Mouse (Mus musculus) forebrain, embryonic 13.5 days (tissue): Measurements from ENCODE around the gene Sh2d3c. TPM values are rescaled to one million over a fixed set of nuclear protein-coding genes. Genes with fewer than 3 reads are reported as not detected.

ENCODE experiments used
- ATAC-seq: fragments of 200-750 bp; cut with Nextera tagmentation; 2 replicates; pipeline ENCODE4 v1.8.0; 2017
- H3K27ac ChIP-seq: fragments of 300-500 bp; sonication (generic); 2 replicates; pipeline ENCODE4 v1.5.1; 2015; ENCODE audit warnings: inconsistent platforms, mild to moderate bottlenecking, moderate library complexity
- H3K27me3 ChIP-seq: fragments of 300-500 bp; sonication (generic); 2 replicates; pipeline ENCODE4 v1.6.1; 2015; ENCODE audit warnings: mild to moderate bottlenecking, inconsistent platforms
- H3K36me3 ChIP-seq: fragments of 300-500 bp; sonication (generic); 2 replicates; pipeline ENCODE4 v1.6.1; 2015; ENCODE audit warnings: mild to moderate bottlenecking, inconsistent platforms; ENCODE audit not compliant: poor library complexity, severe bottlenecking
- H3K4me1 ChIP-seq: fragments of 300-500 bp; sonication (generic); 2 replicates; pipeline ENCODE4 v1.6.1; 2015; ENCODE audit warnings: inconsistent platforms
- H3K4me2 ChIP-seq: fragments of 300-500 bp; sonication (generic); 2 replicates; pipeline ENCODE4 v1.6.1; 2015; ENCODE audit warnings: inconsistent platforms, mild to moderate bottlenecking, moderate library complexity
- H3K4me3 ChIP-seq: fragments of 300-500 bp; sonication (generic); 2 replicates; pipeline ENCODE4 v1.5.1; 2015; ENCODE audit warnings: mild to moderate bottlenecking, inconsistent platforms
- H3K9ac ChIP-seq: fragments of 300-500 bp; sonication (generic); 2 replicates; pipeline ENCODE4 v1.6.1; 2015; ENCODE audit warnings: mild to moderate bottlenecking, inconsistent platforms
- H3K9me3 ChIP-seq: fragments of 300-500 bp; sonication (generic); replicated peaks from 2 replicates; pipeline ENCODE4 v1.6.1; 2016; ENCODE audit warnings: inconsistent platforms
- WGBS: fragments of 180-500 bp; shearing (Covaris S2); methylation state at CpG from one replicate; pipeline ENCODE4 v1.1.7; 2015; 5-methylcytosine and 5-hydroxymethylcytosine counted together
- polyA plus RNA-seq: library from polyadenylated mRNA; unstranded; fragments of >200 nt; fragmentation: Nextera tagmentation; extraction: Ambion mirVana; gene quantifications from 2 replicates; pipeline ENCODE4 v1.2.1, GENCODE M21; 2015

The Sh2d3c gene
- polyA plus RNA-seq, 1 experiment from 2014 or later: 23.5 TPM

DNA sequence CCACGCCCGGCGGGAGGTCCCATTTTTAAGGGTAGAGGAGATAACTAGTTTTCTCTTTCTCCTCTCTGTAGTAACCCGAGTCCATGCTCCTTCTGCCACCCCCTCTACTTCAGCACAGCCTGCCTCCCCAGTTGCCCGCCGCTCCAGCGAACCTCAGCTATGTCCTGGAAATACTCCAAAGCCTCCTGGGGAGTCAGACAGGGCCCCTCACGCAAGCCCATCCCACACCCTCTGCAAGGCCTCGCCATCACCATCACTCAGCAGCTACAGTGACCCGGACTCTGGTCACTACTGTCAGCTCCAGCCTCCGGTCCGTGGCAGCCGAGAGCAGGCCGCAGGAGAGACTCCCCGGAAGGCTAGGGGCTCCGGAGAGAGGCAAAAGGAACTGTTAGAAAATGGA, 28.2 kb downstream of the Sh2d3c start:
- Histone ChIP-seq H3K4me3 (no peak overlapping the region), H3K36me3 (peaks cover 72% of the 10 kb centered on the region), H3K9me3 (no peaks in the 10 kb centered on the region), H3K27ac (no peak overlapping the region), H3K27me3 (no peaks in the 10 kb centered on the region), H3K4me2 (no peak overlapping the region), H3K4me1 (peaks cover 25% of the 10 kb centered on the region), H3K9ac (no peak overlapping the region)
- 94% methylated on average over 16 of the region's 16 CpGs for WGBS
- ATAC-seq: no peak

- H3K9me3 ChIP-seq: no peaks in the 10 kb centered on the region
- H3K4me2 ChIP-seq: no peak overlapping the region
- no peak for ATAC-seq
- 67% methylated on average over 7 of the region's 7 CpGs for whole genome bisulfite sequencing
- H3K27ac ChIP-seq: no peak overlapping the region
- H3K4me3 ChIP-seq: no peak overlapping the region
- peaks cover 22% of the 10 kb centered on the region for H3K4me1 ChIP-seq
- H3K27me3 ChIP-seq: no peaks in the 10 kb centered on the region
- H3K36me3 ChIP-seq: peaks cover 73% of the 10 kb centered on the region
- no peak overlapping the region for H3K9ac ChIP-seq
Measured at GRCm38 (mm10) chr2:32750199-32750598, 29.3 kb downstream of the Sh2d3c start.

- Histone ChIP-seq H3K36me3 (peaks cover 65% of the 10 kb centered on the region), H3K27me3 (no peaks in the 10 kb centered on the region), H3K27ac (peak overlapping the region; percentile 38; the same call in 1 of the 2 replicates), H3K4me1 (peaks cover 22% of the 10 kb centered on the region), H3K9ac (peak overlapping the region; percentile 37), H3K4me3 (peak overlapping the region; percentile 29), H3K9me3 (no peaks in the 10 kb centered on the region), H3K4me2 (peak overlapping the region; percentile 60)
- WGBS: 3% methylated on average over 31 of the region's 31 CpGs
- peak; percentile 74 for ATAC-seq
Measured at GRCm38 (mm10) chr2:32750887-32751664, 30.2 kb downstream of the Sh2d3c start.

DNA sequence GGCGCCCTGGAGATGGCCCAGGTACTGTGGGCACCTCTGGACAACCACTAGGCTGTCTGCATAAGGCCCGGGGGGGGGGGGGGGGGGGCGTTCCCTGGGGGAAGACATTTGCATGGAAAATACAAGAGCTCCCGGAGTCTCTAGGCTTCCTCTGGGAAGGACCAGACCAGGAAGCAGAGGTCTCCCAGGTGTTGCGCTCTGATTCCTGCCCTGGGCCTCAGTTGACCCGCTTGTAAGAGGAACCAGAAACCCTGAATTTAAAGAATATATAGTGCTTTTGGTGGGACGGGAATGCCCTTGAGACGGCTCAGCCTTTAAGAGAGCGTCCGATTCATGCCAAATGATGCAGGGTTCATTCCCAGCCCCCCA, 30.8 kb downstream of the Sh2d3c start:
- H3K4me3 ChIP-seq: peak overlapping the region; percentile 29
- H3K36me3 ChIP-seq: peaks cover 59% of the 10 kb centered on the region
- WGBS: 19% methylated on average over 8 of the region's 10 CpGs
- H3K27ac ChIP-seq: no peak overlapping the region
- no peak for ATAC-seq
- H3K4me2 ChIP-seq: peak overlapping the region; percentile 60
- H3K9me3 ChIP-seq: no peaks in the 10 kb centered on the region
- H3K9ac ChIP-seq: peak overlapping the region; percentile 37
- H3K4me1 ChIP-seq: peaks cover 23% of the 10 kb centered on the region
- H3K27me3 ChIP-seq: no peaks in the 10 kb centered on the region

- 63% methylated on average over 10 of the region's 10 CpGs for WGBS
- H3K4me3 ChIP-seq: no peak overlapping the region
- H3K4me1 ChIP-seq: peaks cover 25% of the 10 kb centered on the region
- 0 out of 2 replicates have a peak overlapping the region, but pooled peaks have one; percentile 60 for H3K4me2 ChIP-seq
- no peak overlapping the region for H3K27ac ChIP-seq
- no peaks in the 10 kb centered on the region for H3K9me3 ChIP-seq
- no peak overlapping the region for H3K9ac ChIP-seq
- peaks cover 54% of the 10 kb centered on the region for H3K36me3 ChIP-seq
- no peak for ATAC-seq
- H3K27me3 ChIP-seq: no peaks in the 10 kb centered on the region
Measured at GRCm38 (mm10) chr2:32752181-32752580, 31.3 kb downstream of the Sh2d3c start.

GRCm38 (mm10) chr2:32756674-32757055, 35.8 kb downstream of the Sh2d3c start:
- Histone ChIP-seq H3K9ac (no peak overlapping the region), H3K27me3 (no peaks in the 10 kb centered on the region), H3K36me3 (peaks cover 47% of the 10 kb centered on the region), H3K4me3 (no peak overlapping the region; the same call in 1 of the 2 replicates), H3K9me3 (no peaks in the 10 kb centered on the region), H3K4me2 (peak overlapping the region; percentile 32; the same call in 1 of the 2 replicates), H3K4me1 (peaks cover 25% of the 10 kb centered on the region), H3K27ac (no peak overlapping the region)
- ATAC-seq: peak; percentile 41
- WGBS: 31% methylated on average over 6 of the region's 6 CpGs

- no peaks in the 10 kb centered on the region for H3K9me3 ChIP-seq
- H3K4me2 ChIP-seq: peak within 1 kb of the TSS; percentile 61
- H3K4me3 ChIP-seq: peak within 1 kb of the TSS; percentile 59
- H3K27ac ChIP-seq: peak within 1 kb of the TSS; percentile 88
- H3K4me1 ChIP-seq: peaks cover 19% of the 10 kb centered on the region
- H3K27me3 ChIP-seq: no peaks in the 10 kb centered on the region
- WGBS: under 1% methylated on average over 60 of the region's 66 CpGs
- H3K9ac ChIP-seq: peak within 1 kb of the TSS; percentile 87
- peak; percentile 96 for ATAC-seq
- H3K36me3 ChIP-seq: peaks cover 53% of the 10 kb centered on the region
Measured at GRCm38 (mm10) chr2:32757056-32757845, 36.4 kb downstream of the Sh2d3c start, which contains the start of gene Tor2a. Gene Tor2a, plus strand, starts transcription at chr2:32757234.

GRCm38 (mm10) chr2:32758503-32758902, 37.6 kb downstream of the Sh2d3c start:
- 84% methylated on average over 8 of the region's 8 CpGs for WGBS

DNA sequence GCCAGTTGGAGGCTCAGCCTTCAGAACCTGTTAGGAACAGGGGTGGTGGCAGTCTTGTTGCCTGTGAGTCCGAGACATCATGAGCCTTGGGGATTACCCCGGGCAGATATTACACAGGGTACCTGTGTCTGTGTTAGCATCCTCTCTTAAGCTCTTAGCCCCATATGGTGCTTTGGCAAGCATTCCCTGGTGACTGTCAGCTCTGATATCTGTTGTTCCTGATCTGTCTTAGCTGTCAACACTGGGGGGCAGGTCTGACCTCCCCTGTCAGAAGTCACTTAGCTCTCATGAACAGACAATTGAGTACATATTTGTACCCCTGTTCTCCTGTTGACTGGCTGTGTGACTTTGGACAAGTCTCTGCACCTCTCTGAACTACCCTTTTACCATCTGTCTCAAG, 38.1 kb downstream of the Sh2d3c start:
- no peak for ATAC-seq
- no peaks in the 10 kb centered on the region for H3K27me3 ChIP-seq
- 91% methylated on average over 2 of the region's 2 CpGs for WGBS
- no peaks in the 10 kb centered on the region for H3K9me3 ChIP-seq
- H3K4me2 ChIP-seq: peak overlapping the region; percentile 61; the same call in 1 of the 2 replicates
- H3K27ac ChIP-seq: 0 out of 2 replicates have a peak overlapping the region, but pooled peaks have one; percentile 19
- peak overlapping the region; percentile 41 for H3K9ac ChIP-seq
- H3K4me3 ChIP-seq: no peak overlapping the region
- peaks cover 52% of the 10 kb centered on the region for H3K36me3 ChIP-seq
- H3K4me1 ChIP-seq: peaks cover 19% of the 10 kb centered on the region

More at GRCm38 (mm10) chr2:32758503-32758902, 37.6 kb downstream of the Sh2d3c start:
- H3K36me3 ChIP-seq: peaks cover 53% of the 10 kb centered on the region
- peak overlapping the region; percentile 61 for H3K4me2 ChIP-seq
- H3K4me3 ChIP-seq: no peak overlapping the region
- H3K9ac ChIP-seq: peak overlapping the region; percentile 41
- H3K9me3 ChIP-seq: no peaks in the 10 kb centered on the region
- H3K4me1 ChIP-seq: peaks cover 19% of the 10 kb centered on the region
- ATAC-seq: no peak
- H3K27ac ChIP-seq: peak overlapping the region; percentile 19; the same call in 1 of the 2 replicates
- no peaks in the 10 kb centered on the region for H3K27me3 ChIP-seq

DNA sequence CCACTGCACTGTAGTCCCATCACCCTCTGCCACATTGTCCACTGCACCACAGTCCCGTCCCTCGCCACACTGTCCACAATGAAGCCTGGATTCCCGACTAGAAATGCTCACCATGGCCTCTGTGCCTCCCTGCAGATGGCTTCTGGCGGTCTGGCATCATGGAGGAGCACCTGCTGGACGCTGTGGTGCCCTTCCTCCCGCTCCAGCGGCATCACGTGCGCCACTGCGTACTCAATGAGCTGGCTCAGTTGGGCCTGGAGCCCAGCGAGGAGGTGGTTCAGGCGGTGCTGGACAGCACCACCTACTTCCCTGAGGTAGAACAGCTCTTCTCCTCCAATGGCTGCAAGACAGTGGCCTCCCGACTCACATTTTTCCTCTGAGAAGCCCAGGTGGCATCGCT, 40.5 kb downstream of the Sh2d3c start:
- peaks cover 40% of the 10 kb centered on the region for H3K36me3 ChIP-seq
- no peak overlapping the region for H3K9ac ChIP-seq
- no peaks in the 10 kb centered on the region for H3K27me3 ChIP-seq
- H3K4me1 ChIP-seq: peaks cover 19% of the 10 kb centered on the region
- no peak for ATAC-seq
- WGBS: 85% methylated on average over 14 of the region's 14 CpGs
- no peak overlapping the region for H3K4me2 ChIP-seq
- H3K27ac ChIP-seq: no peak overlapping the region
- no peaks in the 10 kb centered on the region for H3K9me3 ChIP-seq
- H3K4me3 ChIP-seq: no peak overlapping the region

DNA sequence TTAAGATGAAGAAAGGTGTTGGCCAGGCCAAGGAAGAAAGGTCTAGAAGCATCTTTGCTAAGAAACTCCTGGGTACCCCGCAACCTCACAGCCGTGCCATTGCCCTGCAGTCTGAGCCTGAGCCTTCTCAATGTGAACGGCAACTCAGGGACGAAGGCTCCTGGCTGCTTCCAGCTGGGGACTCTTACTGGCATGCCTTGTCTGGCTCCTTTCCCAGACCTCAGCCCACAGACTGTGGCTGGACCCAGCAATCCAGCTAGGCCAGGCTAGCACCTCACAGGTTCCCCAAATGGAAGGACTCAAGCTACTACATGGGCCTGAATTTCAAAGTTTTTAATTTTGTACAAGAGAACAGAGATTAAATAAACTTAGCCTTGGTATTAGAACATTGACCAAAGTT, 41.0 kb downstream of the Sh2d3c start:
- no peak overlapping the region for H3K4me2 ChIP-seq
- H3K4me3 ChIP-seq: no peak overlapping the region
- peaks cover 40% of the 10 kb centered on the region for H3K36me3 ChIP-seq
- no peak overlapping the region for H3K9ac ChIP-seq
- no peaks in the 10 kb centered on the region for H3K9me3 ChIP-seq
- no peaks in the 10 kb centered on the region for H3K27me3 ChIP-seq
- ATAC-seq: no peak
- 90% methylated on average over 4 of the region's 4 CpGs for WGBS
- no peak overlapping the region for H3K27ac ChIP-seq
- H3K4me1 ChIP-seq: peaks cover 16% of the 10 kb centered on the region

GRCm38 (mm10) chr2:32763353-32763752, 42.5 kb downstream of the Sh2d3c start:
- no peaks in the 10 kb centered on the region for H3K27me3 ChIP-seq
- H3K4me1 ChIP-seq: peaks cover 8% of the 10 kb centered on the region
- no peak overlapping the region for H3K4me3 ChIP-seq
- 82% methylated on average over 3 of the region's 3 CpGs for WGBS
- peaks cover 40% of the 10 kb centered on the region for H3K36me3 ChIP-seq
- H3K27ac ChIP-seq: no peak overlapping the region
- no peak overlapping the region for H3K4me2 ChIP-seq
- no peak for ATAC-seq
- no peaks in the 10 kb centered on the region for H3K9me3 ChIP-seq
- H3K9ac ChIP-seq: no peak overlapping the region
